Mouse (Mus musculus): Measurements from ENCODE around the gene Shisa8. TPM values are rescaled to one million over a fixed set of nuclear protein-coding genes. Genes with fewer than 3 reads are reported as not detected.
"Not testable (repeated sequence)": the region's sequence is repeated elsewhere in the genome, so short reads cannot be mapped to it uniquely, and the experiment has no call there.

The Shisa8 gene
- 0.10 and 0.23 TPM in 2 replicates for polyA plus RNA-seq (2016; fragmentation: Nextera tagmentation; extraction: Ambion mirVana)

- no peak for ATAC-seq (ENCODE audit: insufficient number of reproducible peaks, insufficient read depth, low FRiP score, low TSS enrichment, low read depth)
- WGBS: 0% methylated on average over 18 of the region's 34 CpGs
- H3K4me3 ChIP-seq (replicated peaks): peak within 1 kb of the TSS; percentile 50
- no peak within 1 kb of the TSS for H3K27ac ChIP-seq
- H3K36me3 ChIP-seq: 0 out of 2 replicates have a peak, but pooled peaks cover 3% of the 10 kb centered on the region
- peak within 1 kb of the TSS; percentile 50 for H3K9ac ChIP-seq (replicated peaks)
- no peaks in the 10 kb centered on the region for H3K9me3 ChIP-seq
- H3K27me3 ChIP-seq: peaks cover 98% of the 10 kb centered on the region
- H3K4me1 ChIP-seq (replicated peaks): peaks cover 32% of the 10 kb centered on the region
- peak within 1 kb of the TSS; percentile 79 for H3K4me2 ChIP-seq
These were observed at the start of gene Shisa8 for GRCm38 (mm10) chr15:82212752-82213063. TSS of gene Shisa8 (minus strand) at chr15:82212815.

GRCm38 (mm10) chr15:82259510-82259909, 46.9 kb upstream of the Shisa8 start:
- Histone ChIP-seq H3K4me3 (replicated peaks) (no peak overlapping the region), H3K4me2 (no peak overlapping the region), H3K9me3 (no peaks in the 10 kb centered on the region), H3K9ac (replicated peaks) (no peak overlapping the region), H3K36me3 (no peaks in the 10 kb centered on the region), H3K4me1 (replicated peaks) (peaks cover 7% of the 10 kb centered on the region; the same call in 1 of the 2 replicates), H3K27ac (no peak overlapping the region), H3K27me3 (peaks cover 16% of the 10 kb centered on the region)
- 8% methylated on average over 16 of the region's 16 CpGs for WGBS
- no peak for ATAC-seq (ENCODE audit: insufficient number of reproducible peaks, insufficient read depth, low FRiP score, low TSS enrichment, low read depth)

GRCm38 (mm10) chr15:82255944-82256383, 43.3 kb upstream of the Shisa8 start:
- no peaks in the 10 kb centered on the region for H3K36me3 ChIP-seq
- no peaks in the 10 kb centered on the region for H3K9me3 ChIP-seq
- 27% methylated on average over 10 of the region's 10 CpGs for WGBS
- H3K27me3 ChIP-seq: peaks cover 12% of the 10 kb centered on the region
- H3K4me2 ChIP-seq: peak overlapping the region; percentile 27
- peaks cover 7% of the 10 kb centered on the region; the same call in 1 of the 2 replicates for H3K4me1 ChIP-seq (replicated peaks)
- no peak for ATAC-seq (ENCODE audit: insufficient number of reproducible peaks, insufficient read depth, low FRiP score, low TSS enrichment, low read depth)
- no peak overlapping the region; the same call in 1 of the 2 replicates for H3K9ac ChIP-seq (replicated peaks)
- H3K27ac ChIP-seq: no peak overlapping the region
- 0 out of 2 replicates have a peak overlapping the region, but pooled peaks have one; percentile 4 for H3K4me3 ChIP-seq (replicated peaks)

GRCm38 (mm10) chr15:82255248-82255647, 42.6 kb upstream of the Shisa8 start:
- Histone ChIP-seq H3K27me3 (peaks cover 12% of the 10 kb centered on the region), H3K9ac (replicated peaks) (no peak overlapping the region), H3K27ac (no peak overlapping the region), H3K9me3 (no peaks in the 10 kb centered on the region), H3K4me1 (replicated peaks) (peaks cover 7% of the 10 kb centered on the region; the same call in 1 of the 2 replicates), H3K4me2 (no peak overlapping the region), H3K4me3 (replicated peaks) (no peak overlapping the region), H3K36me3 (no peaks in the 10 kb centered on the region)
- no peak for ATAC-seq (ENCODE audit: insufficient number of reproducible peaks, insufficient read depth, low FRiP score, low TSS enrichment, low read depth)
- WGBS: 57% methylated on average over 4 of the region's 4 CpGs

- Histone ChIP-seq H3K27ac (no peak within 1 kb of the TSS), H3K36me3 (no peaks in the 10 kb centered on the region), H3K4me2 (no peak within 1 kb of the TSS), H3K9me3 (no peaks in the 10 kb centered on the region), H3K4me3 (replicated peaks) (no peak within 1 kb of the TSS), H3K9ac (replicated peaks) (no peak within 1 kb of the TSS), H3K4me1 (replicated peaks) (peaks cover 7% of the 10 kb centered on the region; the same call in 1 of the 2 replicates), H3K27me3 (peaks cover 2% of the 10 kb centered on the region; the same call in 1 of the 2 replicates)
- WGBS: 89% methylated on average over 6 of the region's 6 CpGs
- no peak for ATAC-seq (ENCODE audit: insufficient number of reproducible peaks, insufficient read depth, low FRiP score, low TSS enrichment, low read depth)
These were observed 39.5 kb upstream of the Shisa8 start, which contains the start of gene 1500009C09Rik for GRCm38 (mm10) chr15:82252097-82252496. TSS of gene 1500009C09Rik (plus strand) at chr15:82252397.

- WGBS: 92% methylated on average over 3 of the region's 3 CpGs
- ATAC-seq (ENCODE audit: insufficient number of reproducible peaks, insufficient read depth, low FRiP score, low TSS enrichment, low read depth): no peak
- Histone ChIP-seq H3K4me3 (replicated peaks) (no peak overlapping the region), H3K27ac (no peak overlapping the region), H3K36me3 (no peaks in the 10 kb centered on the region), H3K4me2 (no peak overlapping the region), H3K9me3 (no peaks in the 10 kb centered on the region), H3K9ac (replicated peaks) (no peak overlapping the region), H3K27me3 (no peaks in the 10 kb centered on the region; the same call in 1 of the 2 replicates), H3K4me1 (replicated peaks) (peaks cover 7% of the 10 kb centered on the region; the same call in 1 of the 2 replicates)
These were observed 39.0 kb upstream of the Shisa8 start for GRCm38 (mm10) chr15:82251579-82251978.

- H3K4me1 ChIP-seq (replicated peaks): peaks cover 12% of the 10 kb centered on the region
- no peaks in the 10 kb centered on the region for H3K36me3 ChIP-seq
- H3K27ac ChIP-seq: no peak overlapping the region
- no peaks in the 10 kb centered on the region for H3K27me3 ChIP-seq
- no peak overlapping the region for H3K4me2 ChIP-seq
- H3K9ac ChIP-seq (replicated peaks): no peak overlapping the region
- no peaks in the 10 kb centered on the region for H3K9me3 ChIP-seq
- no peak overlapping the region for H3K4me3 ChIP-seq (replicated peaks)
- WGBS: 86% methylated on average over 3 of the region's 3 CpGs
- ATAC-seq (ENCODE audit: insufficient number of reproducible peaks, insufficient read depth, low FRiP score, low TSS enrichment, low read depth): no peak
These were observed 34.6 kb upstream of the Shisa8 start for GRCm38 (mm10) chr15:82247131-82247776.

- not testable (repeated sequence) for H3K36me3 ChIP-seq; H3K27me3 ChIP-seq; ATAC-seq (ENCODE audit: insufficient number of reproducible peaks, insufficient read depth, low FRiP score, low TSS enrichment, low read depth); H3K9me3 ChIP-seq
- Histone ChIP-seq H3K9ac (replicated peaks) (peak overlapping the region; percentile 70), H3K4me3 (replicated peaks) (peak overlapping the region; percentile 70), H3K4me1 (replicated peaks) (peaks cover 12% of the 10 kb centered on the region), H3K27ac (peak overlapping the region; percentile 91), H3K4me2 (peak overlapping the region; percentile 93)
- 21% methylated on average over 9 of the region's 9 CpGs for WGBS
These were observed 32.2 kb upstream of the Shisa8 start for GRCm38 (mm10) chr15:82244805-82245161.

- Histone ChIP-seq H3K9me3 (no peaks in the 10 kb centered on the region), H3K4me1 (replicated peaks) (peaks cover 12% of the 10 kb centered on the region), H3K27ac (peak within 1 kb of the TSS; percentile 91), H3K36me3 (peaks cover 6% of the 10 kb centered on the region; the same call in 1 of the 2 replicates), H3K9ac (replicated peaks) (peak within 1 kb of the TSS; percentile 70), H3K27me3 (no peaks in the 10 kb centered on the region), H3K4me3 (replicated peaks) (peak within 1 kb of the TSS; percentile 70), H3K4me2 (peak within 1 kb of the TSS; percentile 93)
- WGBS: under 1% methylated on average over 64 of the region's 65 CpGs
- ATAC-seq (ENCODE audit: insufficient number of reproducible peaks, insufficient read depth, low FRiP score, low TSS enrichment, low read depth): peak; percentile 94
These were observed 31.6 kb upstream of the Shisa8 start, which contains the start of gene Cenpm for GRCm38 (mm10) chr15:82244115-82244804. TSS of gene Cenpm (minus strand) at chr15:82244748.

- no peak overlapping the region for H3K27ac ChIP-seq
These were observed 31.1 kb upstream of the Shisa8 start for GRCm38 (mm10) chr15:82243742-82244114.

GRCm38 (mm10) chr15:82243311-82243710, 30.7 kb upstream of the Shisa8 start:
- Histone ChIP-seq H3K27ac (no peak overlapping the region), H3K4me1 (replicated peaks) (peaks cover 12% of the 10 kb centered on the region), H3K9me3 (no peaks in the 10 kb centered on the region), H3K4me2 (peak overlapping the region; percentile 93), H3K9ac (replicated peaks) (peak overlapping the region; percentile 70), H3K4me3 (replicated peaks) (peak overlapping the region; percentile 70), H3K27me3 (no peaks in the 10 kb centered on the region), H3K36me3 (peaks cover 16% of the 10 kb centered on the region; the same call in 1 of the 2 replicates)
- ATAC-seq (ENCODE audit: insufficient number of reproducible peaks, insufficient read depth, low FRiP score, low TSS enrichment, low read depth): no peak
- WGBS: 74% methylated on average over 3 of the region's 3 CpGs

More at GRCm38 (mm10) chr15:82243742-82244114, 31.1 kb upstream of the Shisa8 start:
- ATAC-seq (ENCODE audit: insufficient number of reproducible peaks, insufficient read depth, low FRiP score, low TSS enrichment, low read depth): 0 out of 2 replicates have a peak, but pooled peaks have one; percentile 32
- peaks cover 11% of the 10 kb centered on the region; the same call in 1 of the 2 replicates for H3K36me3 ChIP-seq
- no peaks in the 10 kb centered on the region for H3K27me3 ChIP-seq
- H3K9ac ChIP-seq (replicated peaks): peak overlapping the region; percentile 70
- H3K9me3 ChIP-seq: no peaks in the 10 kb centered on the region
- peaks cover 12% of the 10 kb centered on the region for H3K4me1 ChIP-seq (replicated peaks)
- peak overlapping the region; percentile 93 for H3K4me2 ChIP-seq
- WGBS: 11% methylated on average over 12 of the region's 12 CpGs
- H3K4me3 ChIP-seq (replicated peaks): peak overlapping the region; percentile 70
